Mouse (Mus musculus): ENCODE data around the gene Zdhhc24. TPM values are rescaled to one million over a fixed set of nuclear protein-coding genes. Genes with fewer than 3 reads are reported as not detected.
A peak's percentile ranks its signal among the peaks of the same experiment; 100 is the strongest.

The Zdhhc24 gene
- polyA plus RNA-seq, 1 experiment from 2014 or later, result 17.7 TPM

DNA sequence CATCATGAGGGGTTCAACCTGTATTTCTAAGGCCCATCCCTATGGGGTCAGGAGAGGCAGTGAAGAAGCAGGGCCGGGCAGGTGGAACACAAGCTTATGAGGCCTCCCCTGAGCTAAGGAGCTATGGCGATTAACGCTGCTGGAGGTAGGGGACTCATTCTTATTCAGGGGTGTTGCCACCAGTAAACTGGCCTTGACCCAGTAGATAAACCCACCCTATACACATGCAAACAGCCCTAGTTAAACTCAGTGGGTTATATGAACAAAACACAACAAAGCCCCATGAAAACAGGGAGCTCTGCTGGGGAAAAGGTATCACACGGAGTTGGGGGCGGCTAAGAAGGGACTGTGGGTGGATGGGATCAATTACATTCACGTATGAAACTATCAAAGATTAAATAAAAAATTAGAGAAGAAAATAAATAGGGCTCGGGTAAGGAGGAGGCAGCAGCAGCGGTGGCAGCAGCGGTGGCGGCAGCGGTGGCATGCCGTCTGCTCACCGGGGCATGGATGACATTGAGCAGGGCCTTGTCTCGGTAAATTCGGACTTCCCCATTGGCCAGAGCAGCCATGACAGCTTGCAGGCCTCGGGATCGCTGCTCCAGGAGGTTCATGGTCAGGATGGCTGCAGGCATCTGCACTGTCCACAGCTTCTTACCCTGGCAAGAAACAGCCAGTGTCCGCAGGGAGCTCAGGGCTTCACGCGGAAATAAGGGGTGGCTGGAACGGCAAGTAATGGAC lies 18.5 kb downstream of the Zdhhc24 start:
- Histone ChIP-seq H3K36me3 (replicated peaks; ENCODE audit: control insufficient read depth, insufficient read depth) (peaks cover 64% of the 10 kb centered on the region), H3K4me2 (replicated peaks) (no peak overlapping the region), H3K27me3 (ENCODE audit: control insufficient read depth, insufficient read depth, low read length) (no peaks in the 10 kb centered on the region), H3K4me3 (replicated peaks; ENCODE audit: low read length) (no peak overlapping the region), H3K4me1 (replicated peaks; ENCODE audit: control insufficient read depth, insufficient read depth, low read length) (no peaks in the 10 kb centered on the region), H3K9ac (no peak overlapping the region), H3K9me3 (ENCODE audit: control insufficient read depth, low read length) (no peaks in the 10 kb centered on the region), H3K27ac (no peak overlapping the region)
- 48% methylated on average over 21 of the region's 21 CpGs for WGBS
- ATAC-seq (ENCODE audit: low FRiP score) (no peak), DNase-seq (ENCODE audit: low spot score) (no peak)

DNA sequence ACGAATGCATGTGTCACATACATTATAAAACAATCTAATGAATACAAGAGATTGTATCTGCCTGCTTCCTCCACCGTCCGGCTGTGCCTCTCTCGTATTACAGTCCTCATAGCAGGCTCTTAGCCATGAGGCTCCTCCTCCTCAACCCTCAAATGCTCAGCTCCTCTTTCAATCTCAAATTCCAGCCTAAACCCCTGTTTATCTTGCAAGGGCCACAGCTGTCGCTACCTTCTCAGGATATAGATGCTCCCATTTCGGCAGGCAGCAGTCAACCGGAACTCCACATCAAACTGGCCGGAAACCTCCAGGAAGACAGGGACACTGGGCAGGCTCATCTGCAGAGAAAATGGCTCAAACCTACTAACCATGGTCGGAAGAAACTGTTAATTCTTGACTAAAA lies 20.5 kb downstream of the Zdhhc24 start:
- Histone ChIP-seq H3K27ac (no peak overlapping the region), H3K27me3 (ENCODE audit: control insufficient read depth, insufficient read depth, low read length) (no peaks in the 10 kb centered on the region), H3K9me3 (ENCODE audit: control insufficient read depth, low read length) (no peaks in the 10 kb centered on the region), H3K36me3 (replicated peaks; ENCODE audit: control insufficient read depth, insufficient read depth) (peaks cover 65% of the 10 kb centered on the region), H3K9ac (no peak overlapping the region), H3K4me1 (replicated peaks; ENCODE audit: control insufficient read depth, insufficient read depth, low read length) (no peaks in the 10 kb centered on the region), H3K4me2 (replicated peaks) (no peak overlapping the region), H3K4me3 (replicated peaks; ENCODE audit: low read length) (no peak overlapping the region)
- 86% methylated on average over 9 of the region's 9 CpGs for WGBS
- DNase-seq (ENCODE audit: low spot score), result no peak
- ATAC-seq (ENCODE audit: low FRiP score), result no peak

DNA sequence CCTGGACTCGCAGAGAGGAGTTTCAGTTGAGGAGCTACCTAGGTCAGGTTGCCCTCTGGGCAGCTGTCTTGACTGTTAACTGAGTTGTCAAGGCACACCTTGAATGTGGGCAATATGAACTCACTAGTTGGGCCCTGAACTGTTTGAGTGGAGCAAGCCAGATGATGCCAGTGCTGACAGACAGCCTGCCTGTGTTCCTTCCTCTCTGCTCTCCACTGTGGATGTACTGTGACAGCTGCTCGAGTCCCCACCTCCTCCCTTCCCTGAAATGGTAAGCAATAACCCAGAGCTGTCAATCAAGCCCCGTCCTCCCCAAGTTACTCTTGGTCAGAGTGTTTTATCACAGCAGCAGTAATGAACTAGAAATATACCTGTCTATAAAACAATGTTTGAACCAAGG lies 21.4 kb downstream of the Zdhhc24 start:
- Histone ChIP-seq H3K9ac (no peak overlapping the region), H3K27ac (no peak overlapping the region), H3K4me2 (replicated peaks) (no peak overlapping the region), H3K9me3 (ENCODE audit: control insufficient read depth, low read length) (no peaks in the 10 kb centered on the region), H3K4me1 (replicated peaks; ENCODE audit: control insufficient read depth, insufficient read depth, low read length) (no peaks in the 10 kb centered on the region), H3K27me3 (ENCODE audit: control insufficient read depth, insufficient read depth, low read length) (no peaks in the 10 kb centered on the region), H3K36me3 (replicated peaks; ENCODE audit: control insufficient read depth, insufficient read depth) (peaks cover 65% of the 10 kb centered on the region), H3K4me3 (replicated peaks; ENCODE audit: low read length) (no peak overlapping the region)
- DNase-seq (ENCODE audit: low spot score) (no peak), ATAC-seq (ENCODE audit: low FRiP score) (no peak)
- WGBS, result 79% methylated on average over 3 of the region's 3 CpGs

DNA sequence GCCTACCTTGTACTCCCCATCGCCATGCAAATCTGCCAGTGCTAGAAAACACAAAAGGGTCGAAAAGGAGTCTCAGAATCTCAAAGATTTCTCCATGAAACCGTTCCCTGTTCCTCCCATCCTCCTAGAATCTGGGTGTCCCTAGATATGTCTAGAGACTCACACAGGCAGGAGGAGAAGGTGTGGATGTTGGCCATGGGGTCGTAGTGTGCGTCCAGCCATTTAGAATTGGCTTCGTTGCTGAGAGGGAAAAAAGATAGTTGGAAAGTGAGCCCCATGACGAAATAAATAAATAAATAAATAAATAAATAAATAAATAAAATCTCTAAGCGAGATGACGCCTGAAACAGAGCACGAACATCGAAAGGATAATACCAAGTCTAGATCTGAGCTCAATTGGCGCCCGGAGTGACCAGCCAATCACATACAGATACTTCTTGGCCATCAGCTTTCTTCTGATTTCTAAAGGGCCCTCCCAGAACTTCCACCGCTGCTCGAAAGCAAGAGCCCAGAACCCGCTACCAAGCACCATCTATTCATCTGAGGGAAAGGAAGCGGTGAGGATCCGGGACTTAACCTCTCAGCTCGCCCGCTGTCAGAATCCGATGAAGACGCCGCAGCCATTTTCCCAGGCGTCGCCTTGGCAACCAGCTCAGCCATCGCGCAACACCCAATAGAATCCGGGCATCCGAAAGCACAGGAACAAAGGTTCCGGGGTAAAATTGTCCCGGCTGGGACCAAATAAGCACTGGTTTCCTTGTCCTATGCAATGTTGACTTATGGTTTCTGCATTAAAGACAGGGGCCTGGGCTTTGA lies 27.7 kb downstream of the Zdhhc24 start, which contains the start of gene Bbs1:
TSS of gene Bbs1 (minus strand) at position 650 of the 816 bp plus-strand sequence.
- Histone ChIP-seq H3K4me3 (replicated peaks; ENCODE audit: low read length) (peak within 1 kb of the TSS; percentile 47), H3K36me3 (replicated peaks; ENCODE audit: control insufficient read depth, insufficient read depth) (peaks cover 58% of the 10 kb centered on the region), H3K27ac (peak within 1 kb of the TSS; percentile 76), H3K27me3 (ENCODE audit: control insufficient read depth, insufficient read depth, low read length) (no peaks in the 10 kb centered on the region), H3K4me1 (replicated peaks; ENCODE audit: control insufficient read depth, insufficient read depth, low read length) (peaks cover 9% of the 10 kb centered on the region), H3K9me3 (ENCODE audit: control insufficient read depth, low read length) (no peaks in the 10 kb centered on the region), H3K4me2 (replicated peaks) (peak within 1 kb of the TSS; percentile 59), H3K9ac (peak within 1 kb of the TSS; percentile 58)
- DNase-seq (ENCODE audit: low spot score) (peak; percentile 93), ATAC-seq (ENCODE audit: low FRiP score) (peak; percentile 81)
- WGBS, result 8% methylated on average over 31 of the region's 31 CpGs

DNA sequence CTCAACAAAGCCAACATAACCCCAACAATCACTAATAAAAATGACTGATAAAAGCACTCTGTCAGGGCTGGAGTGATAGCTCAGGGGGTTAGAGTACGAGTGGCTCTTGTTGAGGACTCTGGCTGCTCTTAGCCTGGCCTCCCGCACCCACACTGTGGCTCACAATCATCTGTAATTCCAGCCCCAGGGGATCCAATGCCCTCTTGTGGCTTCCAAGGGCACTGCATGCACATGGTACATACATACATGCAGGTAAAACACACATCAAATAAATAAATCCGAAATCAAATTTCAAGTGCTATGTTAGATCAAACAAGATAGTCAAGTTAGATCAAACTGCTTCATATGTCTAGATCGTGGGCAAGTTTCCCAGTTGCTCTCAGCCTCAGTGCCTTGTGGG lies 29.6 kb downstream of the Zdhhc24 start:
- Histone ChIP-seq H3K27me3 (ENCODE audit: control insufficient read depth, insufficient read depth, low read length) (no peaks in the 10 kb centered on the region), H3K4me1 (replicated peaks; ENCODE audit: control insufficient read depth, insufficient read depth, low read length) (peaks cover 9% of the 10 kb centered on the region), H3K9me3 (ENCODE audit: control insufficient read depth, low read length) (no peaks in the 10 kb centered on the region), H3K4me3 (replicated peaks; ENCODE audit: low read length) (no peak overlapping the region), H3K9ac (no peak overlapping the region), H3K36me3 (replicated peaks; ENCODE audit: control insufficient read depth, insufficient read depth) (peaks cover 67% of the 10 kb centered on the region), H3K27ac (no peak overlapping the region), H3K4me2 (replicated peaks) (no peak overlapping the region)
- 85% methylated on average over 4 of the region's 4 CpGs for WGBS
- no peak for DNase-seq (ENCODE audit: low spot score)
- no peak for ATAC-seq (ENCODE audit: low FRiP score)

DNA sequence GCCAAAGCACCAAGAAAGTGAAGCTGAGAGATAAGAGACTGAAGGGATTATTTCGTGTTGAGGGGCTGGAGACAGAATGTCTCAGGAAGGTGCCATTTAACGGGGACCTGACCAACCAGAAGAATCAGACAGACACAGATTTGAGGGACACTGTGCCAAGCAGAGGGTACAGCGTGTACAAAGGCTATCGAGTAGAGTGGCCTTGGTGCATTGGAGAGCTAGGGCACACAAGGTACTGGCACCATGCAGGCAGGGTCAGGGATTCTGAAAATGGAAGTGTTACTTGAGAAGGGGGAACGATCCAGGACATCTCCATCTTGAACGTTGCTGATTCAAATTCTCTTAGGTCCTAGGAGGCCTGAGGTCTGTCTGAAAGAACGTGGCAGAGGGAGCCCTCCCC lies 30.9 kb downstream of the Zdhhc24 start:
- peaks cover 74% of the 10 kb centered on the region for H3K36me3 ChIP-seq (replicated peaks; ENCODE audit: control insufficient read depth, insufficient read depth)
- H3K9ac ChIP-seq, result no peak overlapping the region
- no peak overlapping the region for H3K27ac ChIP-seq
- H3K4me3 ChIP-seq (replicated peaks; ENCODE audit: low read length), result no peak overlapping the region
- no peaks in the 10 kb centered on the region for H3K27me3 ChIP-seq (ENCODE audit: control insufficient read depth, insufficient read depth, low read length)
- peaks cover 9% of the 10 kb centered on the region for H3K4me1 ChIP-seq (replicated peaks; ENCODE audit: control insufficient read depth, insufficient read depth, low read length)
- H3K4me2 ChIP-seq (replicated peaks), result no peak overlapping the region
- no peak for DNase-seq (ENCODE audit: low spot score)
- 91% methylated on average over 7 of the region's 7 CpGs for WGBS
- H3K9me3 ChIP-seq (ENCODE audit: control insufficient read depth, low read length), result no peaks in the 10 kb centered on the region
- no peak for ATAC-seq (ENCODE audit: low FRiP score)

DNA sequence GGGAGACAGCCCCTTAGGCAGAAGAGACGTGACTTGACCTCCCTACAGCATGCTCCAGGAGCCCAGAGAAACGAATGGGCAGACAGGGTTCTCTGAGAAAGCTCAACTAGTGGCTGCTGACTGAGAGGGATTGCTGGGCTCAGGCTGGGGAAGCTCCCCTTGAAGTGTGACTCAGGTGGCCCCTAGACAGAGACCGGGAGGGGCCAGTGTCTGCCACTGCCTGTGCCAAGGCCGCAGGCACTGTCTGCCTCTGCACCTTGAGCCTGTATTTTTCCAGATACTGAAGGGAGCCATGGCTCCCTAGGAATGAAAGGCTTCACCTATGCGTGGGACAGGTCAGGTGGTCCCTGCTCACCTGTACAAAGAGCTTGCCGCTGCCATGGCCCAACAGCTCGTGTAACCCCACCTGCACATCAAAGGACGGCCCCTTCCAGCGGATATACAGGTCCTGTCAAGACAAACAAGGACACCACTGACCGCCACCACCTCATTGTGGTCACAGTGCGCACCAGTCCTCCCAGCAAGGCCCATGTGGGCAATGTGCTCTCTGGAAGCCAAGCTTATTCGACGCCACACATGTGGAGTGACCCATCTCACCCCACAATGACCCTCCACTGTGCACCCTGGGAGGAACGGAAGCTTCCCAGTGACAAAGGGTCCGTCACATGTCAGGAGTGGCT lies 37.6 kb downstream of the Zdhhc24 start:
- Histone ChIP-seq H3K9me3 (ENCODE audit: control insufficient read depth, low read length) (no peaks in the 10 kb centered on the region), H3K9ac (no peak overlapping the region), H3K4me3 (replicated peaks; ENCODE audit: low read length) (no peak overlapping the region), H3K36me3 (replicated peaks; ENCODE audit: control insufficient read depth, insufficient read depth) (peaks cover 100% of the 10 kb centered on the region), H3K4me2 (replicated peaks) (no peak overlapping the region), H3K27ac (no peak overlapping the region), H3K4me1 (replicated peaks; ENCODE audit: control insufficient read depth, insufficient read depth, low read length) (no peaks in the 10 kb centered on the region), H3K27me3 (ENCODE audit: control insufficient read depth, insufficient read depth, low read length) (no peaks in the 10 kb centered on the region)
- 86% methylated on average over 15 of the region's 15 CpGs for WGBS
- ATAC-seq (ENCODE audit: low FRiP score) (no peak), DNase-seq (ENCODE audit: low spot score) (no peak)

DNA sequence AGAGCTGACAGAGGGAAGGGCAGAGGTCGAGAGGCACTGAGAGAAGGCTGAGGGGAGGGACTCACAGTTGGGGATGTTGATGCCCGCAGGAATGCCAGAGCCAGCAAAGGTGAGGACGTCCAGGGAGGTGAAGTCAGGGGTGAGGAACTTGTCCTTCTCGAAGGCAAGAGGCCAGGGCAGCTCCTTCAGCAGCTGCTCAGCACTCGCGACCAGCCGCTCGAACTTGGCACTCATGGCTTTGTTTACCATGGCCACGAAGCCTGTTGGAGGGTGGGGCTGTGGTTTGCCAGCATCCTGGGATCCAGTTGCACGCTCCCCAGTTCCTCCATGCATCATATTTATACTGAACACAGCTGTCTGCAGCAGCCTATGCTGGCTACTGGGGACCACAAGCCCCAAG lies 38.4 kb downstream of the Zdhhc24 start:
- Histone ChIP-seq H3K4me1 (replicated peaks; ENCODE audit: control insufficient read depth, insufficient read depth, low read length) (no peaks in the 10 kb centered on the region), H3K4me3 (replicated peaks; ENCODE audit: low read length) (no peak overlapping the region), H3K4me2 (replicated peaks) (no peak overlapping the region), H3K27ac (no peak overlapping the region), H3K9me3 (ENCODE audit: control insufficient read depth, low read length) (no peaks in the 10 kb centered on the region), H3K36me3 (replicated peaks; ENCODE audit: control insufficient read depth, insufficient read depth) (peaks cover 100% of the 10 kb centered on the region), H3K27me3 (ENCODE audit: control insufficient read depth, insufficient read depth, low read length) (no peaks in the 10 kb centered on the region), H3K9ac (no peak overlapping the region)
- DNase-seq (ENCODE audit: low spot score), result no peak
- 84% methylated on average over 10 of the region's 10 CpGs for WGBS
- ATAC-seq (ENCODE audit: low FRiP score), result no peak

DNA sequence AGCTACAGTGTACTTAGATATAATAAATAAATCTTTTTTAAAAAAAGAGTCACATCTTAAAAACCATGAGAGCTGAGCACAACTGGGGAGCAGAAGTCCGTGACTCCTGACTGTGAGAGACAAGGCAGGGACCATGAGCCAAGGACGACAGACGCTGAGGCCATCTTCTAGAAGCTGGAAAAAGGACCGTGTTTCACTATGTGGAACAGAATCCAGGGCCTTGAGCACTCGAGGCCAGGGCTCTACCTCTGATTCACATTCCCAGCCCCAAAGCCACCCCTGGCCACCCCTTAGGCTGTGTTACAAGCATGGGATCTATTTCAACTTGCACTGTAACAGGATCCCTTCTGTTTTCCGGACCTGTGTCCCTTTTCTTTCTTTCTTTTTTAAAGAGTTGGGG lies 41.2 kb downstream of the Zdhhc24 start:
- Histone ChIP-seq H3K27ac (no peak overlapping the region), H3K4me3 (replicated peaks; ENCODE audit: low read length) (no peak overlapping the region), H3K9me3 (ENCODE audit: control insufficient read depth, low read length) (no peaks in the 10 kb centered on the region), H3K36me3 (replicated peaks; ENCODE audit: control insufficient read depth, insufficient read depth) (peaks cover 100% of the 10 kb centered on the region), H3K9ac (no peak overlapping the region), H3K27me3 (ENCODE audit: control insufficient read depth, insufficient read depth, low read length) (no peaks in the 10 kb centered on the region), H3K4me1 (replicated peaks; ENCODE audit: control insufficient read depth, insufficient read depth, low read length) (no peaks in the 10 kb centered on the region), H3K4me2 (replicated peaks) (no peak overlapping the region)
- ATAC-seq (ENCODE audit: low FRiP score) (no peak), DNase-seq (ENCODE audit: low spot score) (no peak)
- 92% methylated on average over 6 of the region's 6 CpGs for WGBS

Data from hindbrain, embryonic 14.5 days (tissue).